Mouse (Mus musculus) midbrain, postnatal 0 days (tissue): ENCODE measurements around the gene Olfr1395. TPM values are rescaled to one million over a fixed set of nuclear protein-coding genes. Genes with fewer than 3 reads are reported as not detected.

ENCODE experiments used
- ATAC-seq: fragments of 200-750 bp; cut with Nextera tagmentation; 2 replicates; pipeline ENCODE4 v1.8.0; 2017; ENCODE audit warnings: moderate number of reproducible peaks, mild to moderate bottlenecking, moderate TSS enrichment, moderate library complexity; ENCODE audit not compliant: low FRiP score
- DNase-seq: peaks from one replicate; pipeline ENCODE4 v3.0.0-alpha.2; 2015; ENCODE audit warnings: low spot score
- H3K27ac ChIP-seq: fragments of 300-500 bp; sonication (generic); 2 replicates; pipeline ENCODE4 v1.5.1; 2014; ENCODE audit warnings: low read depth, mild to moderate bottlenecking, low read length, mixed read lengths
- H3K27me3 ChIP-seq: fragments of 300-500 bp; sonication (generic); 2 replicates; pipeline ENCODE4 v1.6.1; 2014; ENCODE audit warnings: low read length, control low read depth, mixed read lengths; ENCODE audit not compliant: insufficient read depth
- H3K36me3 ChIP-seq: fragments of 300-500 bp; sonication (generic); 2 replicates; pipeline ENCODE4 v1.6.1; 2014; ENCODE audit warnings: low read length, control low read depth, mixed read lengths; ENCODE audit not compliant: insufficient read depth
- H3K4me1 ChIP-seq: fragments of 300-500 bp; sonication (generic); 2 replicates; pipeline ENCODE4 v1.6.1; 2014; ENCODE audit warnings: mild to moderate bottlenecking, control low read depth, antibody characterized with exemption, low read length, mixed read lengths; ENCODE audit not compliant: insufficient read depth
- H3K4me2 ChIP-seq: fragments of 300-500 bp; sonication (generic); 2 replicates; pipeline ENCODE4 v1.6.1; 2014; ENCODE audit warnings: low read depth, mild to moderate bottlenecking, low read length, mixed read lengths; ENCODE audit not compliant: poor library complexity, severe bottlenecking
- H3K4me3 ChIP-seq: fragments of 300-500 bp; sonication (generic); 2 replicates; pipeline ENCODE4 v1.5.1; 2014; ENCODE audit warnings: low read depth, mild to moderate bottlenecking, low read length, moderate library complexity
- H3K9ac ChIP-seq: fragments of 300-500 bp; sonication (generic); replicated peaks from 2 replicates; pipeline ENCODE4 v1.6.1; 2014; ENCODE audit warnings: mild to moderate bottlenecking, low read length, moderate library complexity, mixed read lengths; ENCODE audit not compliant: poor library complexity, severe bottlenecking
- H3K9me3 ChIP-seq: fragments of 300-500 bp; sonication (generic); 2 replicates; pipeline ENCODE4 v1.6.1; 2016; ENCODE audit warnings: low read length, control low read depth
- CTCF ChIP-seq: IDR thresholded peaks from 2 replicates; pipeline ENCODE4 v1.5.1; 2016; ENCODE audit warnings: antibody characterized with exemption, mild to moderate bottlenecking
- WGBS: fragments of 180-500 bp; shearing (Covaris S2); extraction: QIAGEN DNeasy Blood & Tissue Kit; methylation state at CpG from one replicate; pipeline ENCODE4 v1.1.7; 2014; 5-methylcytosine and 5-hydroxymethylcytosine counted together
- polyA plus RNA-seq: library from polyadenylated mRNA; unstranded; fragments of >200 nt; fragmentation: Nextera tagmentation; extraction: Ambion mirVana; gene quantifications from 2 replicates; pipeline ENCODE4 v1.2.1, GENCODE M21; 2015
- total RNA-seq: library from RNA; depleted of rRNA; stranded (reverse); fragments of >200 nt; gene quantifications from 2 replicates; pipeline ENCODE4 v1.2.3, GENCODE M21; 2014

Gene Olfr1395
- total and polyA plus RNA-seq, 2 experiments from 2014 or later, result not detected

DNA sequence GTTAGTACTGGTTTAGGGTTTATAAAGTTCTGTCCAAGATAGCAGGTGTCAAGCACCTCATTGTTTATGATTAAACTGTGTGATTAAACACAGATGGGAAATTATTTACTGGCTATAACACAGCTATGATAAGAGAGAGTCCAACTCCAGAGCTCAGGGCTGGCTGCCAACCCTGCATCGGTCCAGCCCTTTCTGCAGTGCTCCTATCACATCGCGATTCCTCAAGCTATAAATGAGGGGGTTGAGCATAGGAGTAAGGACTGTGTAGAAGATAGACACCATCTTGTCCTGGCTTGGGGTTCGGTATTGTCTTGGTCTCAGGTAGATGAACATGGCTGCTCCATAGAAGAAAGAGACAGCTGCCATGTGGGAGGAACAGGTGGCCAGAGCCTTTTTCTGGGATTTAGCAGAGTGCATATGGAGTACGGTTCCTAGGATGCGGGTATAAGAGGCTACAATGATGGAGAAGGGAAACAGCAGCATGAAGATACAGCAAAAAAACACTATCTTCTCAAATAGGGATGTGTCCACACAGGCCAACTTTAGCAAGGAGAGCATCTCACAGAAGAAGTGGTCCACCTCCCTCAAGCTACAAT is 29.4 kb upstream of the Olfr1395 start:
- H3K27me3 ChIP-seq, result no peaks in the 10 kb centered on the region
- ATAC-seq, result no peak
- no peak overlapping the region for H3K4me3 ChIP-seq
- no peaks in the 10 kb centered on the region for H3K36me3 ChIP-seq
- no peaks in the 10 kb centered on the region for H3K4me1 ChIP-seq
- no peak for DNase-seq
- H3K9me3 ChIP-seq, result no peaks in the 10 kb centered on the region
- H3K4me2 ChIP-seq, result no peak overlapping the region
- no peak overlapping the region for H3K27ac ChIP-seq
- TF ChIP-seq CTCF, result no peak
- H3K9ac ChIP-seq, result no peak overlapping the region
- 90% methylated on average over 6 of the region's 6 CpGs for WGBS

GRCm38 (mm10) chr11:49114158-49114557 is 27.9 kb upstream of the Olfr1395 start:
- Histone ChIP-seq H3K27me3 (no peaks in the 10 kb centered on the region), H3K4me3 (no peak overlapping the region), H3K36me3 (no peaks in the 10 kb centered on the region), H3K4me1 (no peaks in the 10 kb centered on the region), H3K27ac (no peak overlapping the region), H3K4me2 (no peak overlapping the region), H3K9me3 (no peaks in the 10 kb centered on the region), H3K9ac (no peak overlapping the region)
- TF ChIP-seq CTCF, result no peak
- DNase-seq (no peak), ATAC-seq (no peak)
- 79% methylated on average over 2 of the region's 2 CpGs for WGBS

DNA sequence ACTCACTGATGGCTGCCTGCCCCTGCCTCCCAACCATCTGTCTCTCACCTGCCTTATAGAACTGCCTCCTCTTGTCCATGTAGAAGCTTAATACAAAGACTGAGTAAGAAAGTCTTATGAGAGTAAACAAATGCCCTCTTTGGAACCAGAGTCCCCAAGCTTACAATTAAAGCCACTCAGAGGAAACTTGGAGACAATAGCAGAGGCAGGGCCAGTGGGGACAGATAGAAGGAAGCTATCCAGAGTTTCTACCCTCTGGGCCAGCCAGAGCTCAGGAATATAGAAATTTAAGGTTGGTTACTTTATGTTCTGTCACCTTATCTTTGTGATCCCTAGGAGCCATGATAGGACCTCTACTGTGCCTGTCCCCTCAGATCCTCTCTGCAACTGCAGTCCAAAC is 27.3 kb upstream of the Olfr1395 start, which contains the start of gene Olfr1396:
Gene Olfr1396 (minus strand): TSS at position 101 of the 400 bp plus-strand sequence.
- Histone ChIP-seq H3K4me3 (no peak within 1 kb of the TSS), H3K27me3 (no peaks in the 10 kb centered on the region), H3K4me1 (no peaks in the 10 kb centered on the region), H3K9ac (no peak within 1 kb of the TSS), H3K9me3 (no peaks in the 10 kb centered on the region), H3K36me3 (no peaks in the 10 kb centered on the region), H3K27ac (no peak within 1 kb of the TSS), H3K4me2 (no peak within 1 kb of the TSS)
- no peak for TF ChIP-seq CTCF
- ATAC-seq (no peak), DNase-seq (no peak)

DNA sequence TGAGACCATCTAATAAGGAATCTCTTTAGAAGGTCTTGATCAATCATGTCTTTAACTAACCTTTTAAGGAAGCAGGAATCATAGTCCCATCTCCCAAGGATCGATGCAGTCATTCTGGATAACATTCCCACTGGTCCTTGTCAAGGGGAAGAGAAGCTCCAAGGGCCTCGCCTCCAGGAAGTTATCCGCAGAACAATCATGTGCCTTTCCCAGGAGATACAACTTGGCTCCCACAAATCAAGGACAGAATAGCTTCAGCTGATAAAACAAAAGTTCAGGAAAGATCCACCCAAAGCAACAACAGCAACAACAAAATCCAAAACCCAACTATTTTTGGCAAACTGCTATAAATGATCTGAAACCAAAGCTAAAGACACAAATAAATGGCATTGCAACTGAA is 22.4 kb upstream of the Olfr1395 start:
- 77% methylated on average over 3 of the region's 3 CpGs for WGBS
- ATAC-seq, result no peak

GRCm38 (mm10) chr11:49124169-49124568 is 17.9 kb upstream of the Olfr1395 start:
- WGBS, result 89% methylated on average over 2 of the region's 2 CpGs
- Histone ChIP-seq H3K27ac (no peak overlapping the region), H3K4me3 (no peak overlapping the region), H3K27me3 (no peaks in the 10 kb centered on the region), H3K4me1 (no peaks in the 10 kb centered on the region), H3K36me3 (no peaks in the 10 kb centered on the region), H3K9ac (no peak overlapping the region), H3K4me2 (no peak overlapping the region), H3K9me3 (no peaks in the 10 kb centered on the region)
- TF ChIP-seq CTCF, result no peak
- DNase-seq (no peak), ATAC-seq (no peak)

More for the DNA sequence above, 22.4 kb upstream of the Olfr1395 start:
- Histone ChIP-seq H3K4me2 (no peak overlapping the region), H3K36me3 (no peaks in the 10 kb centered on the region), H3K9ac (no peak overlapping the region), H3K27me3 (no peaks in the 10 kb centered on the region), H3K9me3 (no peaks in the 10 kb centered on the region), H3K4me1 (no peaks in the 10 kb centered on the region), H3K4me3 (no peak overlapping the region), H3K27ac (no peak overlapping the region)
- no peak for DNase-seq
- TF ChIP-seq CTCF, result no peak

- 91% methylated on average over 1 of the region's 1 CpGs for WGBS
- TF ChIP-seq CTCF, result no peak
- H3K9me3 ChIP-seq, result no peaks in the 10 kb centered on the region
- no peak for DNase-seq
- H3K27ac ChIP-seq, result no peak within 1 kb of the TSS
- no peak within 1 kb of the TSS for H3K9ac ChIP-seq
- no peak within 1 kb of the TSS for H3K4me2 ChIP-seq
- no peak within 1 kb of the TSS for H3K4me3 ChIP-seq
- H3K4me1 ChIP-seq, result no peaks in the 10 kb centered on the region
- ATAC-seq, result no peak
- no peaks in the 10 kb centered on the region for H3K27me3 ChIP-seq
- no peaks in the 10 kb centered on the region for H3K36me3 ChIP-seq
Measured at GRCm38 (mm10) chr11:49154077-49154476, 12.0 kb downstream of the Olfr1395 start, which contains the start of gene Olfr1394. TSS of gene Olfr1394 (plus strand) at chr11:49154377.
